Mouse (Mus musculus) spleen, adult 2 months (tissue): ENCODE data around the gene Aen. TPM values are rescaled to one million over a fixed set of nuclear protein-coding genes. Genes with fewer than 3 reads are reported as not detected.

ENCODE experiments used
- DNase-seq, 2 experiments: peaks; one replicate each; pipeline versions ENCODE4 v3.0.0 to v3.0.0-alpha.2; 2012 to 2021; ENCODE audit warnings: low spot score in 2 of 2, low read depth in 1 of 2
- H3K27ac ChIP-seq: fragments of 200-500 bp; 2 replicates; pipeline ENCODE4 v1.5.1; 2012; ENCODE audit warnings: low read length, inconsistent platforms; ENCODE audit not compliant: insufficient read depth
- H3K27me3 ChIP-seq: fragments of 200-500 bp; 2 replicates; pipeline ENCODE4 v1.6.1; 2012; ENCODE audit warnings: mild to moderate bottlenecking, moderate library complexity, low read length, inconsistent platforms; ENCODE audit not compliant: control insufficient read depth, insufficient read depth
- H3K36me3 ChIP-seq: fragments of 200-500 bp; 2 replicates; pipeline ENCODE4 v1.6.1; 2012; ENCODE audit warnings: mild to moderate bottlenecking, low read length, inconsistent platforms; ENCODE audit not compliant: control insufficient read depth, insufficient read depth
- H3K4me1 ChIP-seq: fragments of 200-500 bp; 2 replicates; pipeline ENCODE4 v1.6.1; 2011; ENCODE audit warnings: inconsistent platforms; ENCODE audit not compliant: control insufficient read depth, insufficient read depth, insufficient read length
- H3K4me3 ChIP-seq: fragments of 200-500 bp; 2 replicates; pipeline ENCODE4 v1.5.1; 2011; ENCODE audit warnings: mild to moderate bottlenecking, inconsistent platforms; ENCODE audit not compliant: insufficient read depth, insufficient read length; ENCODE audit errors: extremely low read depth
- CTCF ChIP-seq: fragments of 200-500 bp; IDR thresholded peaks from 2 replicates; pipeline ENCODE4 v1.5.1; 2011; ENCODE audit warnings: mild to moderate bottlenecking, inconsistent platforms; ENCODE audit not compliant: insufficient read depth, insufficient read length, insufficient replicate concordance; ENCODE audit errors: extremely low read depth
- POLR2A ChIP-seq: fragments of 200-500 bp; IDR thresholded peaks from 2 replicates; pipeline ENCODE4 v1.6.1; 2011; ENCODE audit warnings: low read depth, low read length, inconsistent platforms
- WGBS: fragments of 180-500 bp; shearing (Covaris S2); methylation state at CpG from one replicate; pipeline ENCODE4 v1.1.7; 2018; 5-methylcytosine and 5-hydroxymethylcytosine counted together
- polyA plus RNA-seq: library from polyadenylated mRNA; depleted of rRNA; stranded (reverse); fragments of >200 nt; gene quantifications from 2 replicates; pipeline ENCODE4 v1.2.3, GENCODE M21; 2012; rRNA removed

The Aen gene
- polyA plus RNA-seq, 1 experiment, result 14.6 TPM

DNA sequence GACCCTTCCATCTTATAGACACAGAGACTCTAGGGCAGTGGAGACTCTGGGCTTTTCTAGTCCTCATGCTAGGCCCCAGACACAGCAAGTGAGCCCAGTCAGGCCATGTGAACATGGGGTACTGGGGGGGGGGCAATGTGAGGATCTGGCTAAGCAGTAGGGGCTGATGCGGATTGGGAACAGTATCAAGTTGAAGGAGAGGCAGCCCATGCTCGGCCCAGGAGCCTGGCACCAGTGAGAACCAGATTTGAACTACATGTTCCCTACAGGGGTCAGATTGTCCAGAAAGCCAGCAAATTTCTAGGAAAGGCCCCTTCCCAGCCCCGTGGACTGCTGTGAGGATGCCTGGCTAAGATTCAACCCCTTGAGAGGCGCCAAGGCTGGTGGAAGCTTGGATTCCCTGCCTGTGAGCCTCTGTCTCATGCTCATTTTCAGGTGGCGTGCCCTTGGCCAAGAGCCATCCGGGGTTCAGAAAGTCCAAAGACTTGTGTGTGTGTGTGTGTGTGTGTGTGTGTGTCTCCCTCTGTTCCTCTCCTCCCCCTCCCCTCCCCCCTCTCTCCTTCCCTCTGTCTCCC lies 62.9 kb downstream of the Aen start:
- Histone ChIP-seq H3K4me3 (no peak overlapping the region), H3K27ac (no peak overlapping the region), H3K27me3 (no peaks in the 10 kb centered on the region), H3K4me1 (no peaks in the 10 kb centered on the region), H3K36me3 (no peaks in the 10 kb centered on the region)
- TF ChIP-seq CTCF (no peak), POLR2A (no peak)
- 80% methylated on average over 6 of the region's 6 CpGs for WGBS
- DNase-seq, result no peak

Other genes with a start within 250 kb of the Aen start
- gene Ntrk3, start 157.8 kb upstream of the Aen start, polyA plus RNA-seq, result 1.5 and 2.0 TPM in 2 replicates
- 20.4 and 27.8 TPM in 2 replicates for gene Mrps11, start 112.7 kb upstream of the Aen start, polyA plus RNA-seq
- 9.4 and 15.2 TPM in 2 replicates for gene Mrpl46, start 112.3 kb upstream of the Aen start, polyA plus RNA-seq
- 16.1 and 19.3 TPM in 2 replicates for gene Det1, start 48.6 kb upstream of the Aen start, polyA plus RNA-seq
- 205 and 302 TPM in 2 replicates for gene Isg20, start 17.6 kb downstream of the Aen start, polyA plus RNA-seq
- gene Acan, start 157.6 kb downstream of the Aen start, polyA plus RNA-seq, result 0.02 TPM in 1 of 2 replicates, not detected in the other
- 0.90 and 1.5 TPM in 2 replicates for gene Hapln3, start 235.2 kb downstream of the Aen start, polyA plus RNA-seq